Mouse (Mus musculus): Measurements from ENCODE around the gene Rps15. TPM values are rescaled to one million over a fixed set of nuclear protein-coding genes. Genes with fewer than 3 reads are reported as not detected.

Rps15 gene
- polyA plus RNA-seq, 1 experiment from 2014 or later = 668 TPM

DNA sequence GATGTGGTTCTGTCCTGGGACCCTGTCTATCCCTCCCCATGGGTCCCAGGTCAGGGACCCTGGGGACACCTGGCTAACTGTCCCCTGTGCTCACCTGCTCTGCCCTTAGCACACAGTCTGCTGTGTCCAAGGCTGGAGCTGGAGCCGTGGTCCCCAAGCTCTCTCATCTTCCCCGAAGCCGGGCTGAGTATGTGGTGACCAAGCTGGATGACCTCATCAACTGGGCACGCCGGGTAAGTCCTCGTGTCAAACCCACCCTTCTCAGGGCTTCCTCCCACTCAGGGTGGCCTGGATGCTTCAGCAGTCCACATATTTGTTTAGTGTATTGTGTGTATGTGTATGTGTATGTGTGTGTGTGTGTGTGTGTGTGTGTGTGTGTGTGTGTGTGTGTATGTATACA lies 38.7 kb upstream of the Rps15 start:
- H3K27ac ChIP-seq = no peak overlapping the region
- no peak overlapping the region for H3K4me3 ChIP-seq
- peaks cover 20% of the 10 kb centered on the region for H3K4me1 ChIP-seq
- no peaks in the 10 kb centered on the region for H3K27me3 ChIP-seq
- peaks cover 56% of the 10 kb centered on the region for H3K36me3 ChIP-seq
- ATAC-seq (ENCODE audit: low FRiP score) = no peak
- no peaks in the 10 kb centered on the region for H3K9me3 ChIP-seq (replicated peaks)
- no peak overlapping the region for H3K9ac ChIP-seq
- 91% methylated on average over 6 of the region's 6 CpGs for WGBS
- H3K4me2 ChIP-seq (replicated peaks) = no peak overlapping the region

GRCm38 (mm10) chr10:80254331-80255297 lies 37.6 kb upstream of the Rps15 start:
- Histone ChIP-seq H3K9me3 (replicated peaks) (no peaks in the 10 kb centered on the region), H3K4me1 (peaks cover 26% of the 10 kb centered on the region), H3K4me3 (no peak overlapping the region), H3K36me3 (peaks cover 60% of the 10 kb centered on the region), H3K9ac (no peak overlapping the region), H3K27me3 (no peaks in the 10 kb centered on the region), H3K27ac (no peak overlapping the region), H3K4me2 (replicated peaks) (no peak overlapping the region)
- ATAC-seq (ENCODE audit: low FRiP score) = no peak
- WGBS = 97% methylated on average over 26 of the region's 26 CpGs

GRCm38 (mm10) chr10:80255881-80256535 lies 36.2 kb upstream of the Rps15 start:
- Histone ChIP-seq H3K27ac (no peak overlapping the region), H3K4me3 (no peak overlapping the region), H3K4me1 (peaks cover 29% of the 10 kb centered on the region), H3K27me3 (no peaks in the 10 kb centered on the region), H3K9ac (0 out of 2 replicates have a peak overlapping the region, but pooled peaks have one; percentile 23), H3K4me2 (replicated peaks) (no peak overlapping the region), H3K9me3 (replicated peaks) (no peaks in the 10 kb centered on the region), H3K36me3 (peaks cover 60% of the 10 kb centered on the region)
- 91% methylated on average over 5 of the region's 5 CpGs for WGBS
- no peak for ATAC-seq (ENCODE audit: low FRiP score)

GRCm38 (mm10) chr10:80257936-80258335 lies 34.3 kb upstream of the Rps15 start:
- Histone ChIP-seq H3K4me2 (replicated peaks) (no peak overlapping the region), H3K27ac (no peak overlapping the region), H3K4me1 (peaks cover 41% of the 10 kb centered on the region), H3K4me3 (no peak overlapping the region), H3K27me3 (no peaks in the 10 kb centered on the region), H3K36me3 (peaks cover 56% of the 10 kb centered on the region), H3K9ac (no peak overlapping the region), H3K9me3 (replicated peaks) (no peaks in the 10 kb centered on the region)
- 87% methylated on average over 2 of the region's 2 CpGs for WGBS
- no peak for ATAC-seq (ENCODE audit: low FRiP score)

DNA sequence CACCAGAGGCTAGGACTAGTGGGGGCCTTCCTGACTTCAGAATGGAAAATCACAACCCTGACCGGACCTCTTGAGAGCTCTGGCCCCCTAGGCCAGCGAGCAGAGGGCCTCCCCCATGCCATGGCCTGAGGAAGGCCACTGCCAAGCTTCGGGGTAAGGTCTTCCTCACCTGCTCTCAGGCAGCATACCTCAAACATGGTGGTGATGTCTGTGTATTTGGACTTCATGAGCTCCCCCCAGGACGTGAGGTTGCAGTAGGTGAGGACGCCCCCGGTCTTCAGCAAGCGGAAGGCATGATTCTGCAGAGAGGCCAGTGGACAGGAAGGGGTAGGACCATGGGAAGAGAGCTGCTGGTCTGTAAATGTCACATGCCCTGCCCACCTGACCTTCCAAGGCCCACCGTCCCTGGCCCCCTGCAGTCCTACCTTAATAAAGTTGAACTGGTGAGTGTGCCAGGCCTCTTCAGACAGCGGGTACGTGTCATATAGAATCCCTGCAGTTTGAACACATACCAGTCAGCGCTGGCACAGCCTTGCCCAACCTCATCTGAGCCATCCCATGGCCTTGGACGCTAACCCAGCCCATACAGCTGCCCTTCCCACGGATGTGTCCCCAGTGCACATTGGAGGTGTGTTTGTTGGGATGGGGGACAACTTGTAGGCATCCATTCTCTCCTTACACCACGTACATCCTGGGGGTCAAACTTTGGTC lies 33.3 kb upstream of the Rps15 start:
- Histone ChIP-seq H3K9ac (0 out of 2 replicates have a peak overlapping the region, but pooled peaks have one; percentile 70), H3K9me3 (replicated peaks) (no peaks in the 10 kb centered on the region), H3K4me1 (peaks cover 41% of the 10 kb centered on the region), H3K36me3 (peaks cover 48% of the 10 kb centered on the region), H3K27me3 (no peaks in the 10 kb centered on the region), H3K27ac (no peak overlapping the region), H3K4me2 (replicated peaks) (peak overlapping the region; percentile 83; the same call in 1 of the 2 replicates), H3K4me3 (no peak overlapping the region)
- no peak for ATAC-seq (ENCODE audit: low FRiP score)
- 92% methylated on average over 14 of the region's 14 CpGs for WGBS

DNA sequence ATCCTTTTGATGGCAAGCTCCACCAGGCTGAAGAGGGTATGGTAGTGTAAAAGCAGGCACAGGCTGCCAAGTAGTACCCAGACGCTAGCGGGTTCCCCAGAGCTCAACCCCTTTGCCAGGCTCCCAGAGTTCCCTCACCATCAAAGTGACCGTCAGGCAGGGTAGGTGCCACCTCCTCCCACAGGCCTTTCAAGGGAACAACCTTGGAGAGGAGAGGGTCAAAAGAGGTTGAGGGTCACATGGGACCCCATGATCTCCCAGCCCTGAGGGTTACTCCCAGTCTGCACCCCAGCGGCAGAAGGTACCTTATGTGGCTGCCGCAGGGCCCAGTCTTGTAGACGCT lies 32.8 kb upstream of the Rps15 start:
- Histone ChIP-seq H3K9ac (peak overlapping the region; percentile 70; the same call in 1 of the 2 replicates), H3K4me3 (no peak overlapping the region), H3K36me3 (peaks cover 43% of the 10 kb centered on the region), H3K4me2 (replicated peaks) (peak overlapping the region; percentile 83), H3K27me3 (no peaks in the 10 kb centered on the region), H3K9me3 (replicated peaks) (no peaks in the 10 kb centered on the region), H3K27ac (peak overlapping the region; percentile 90), H3K4me1 (peaks cover 41% of the 10 kb centered on the region)
- WGBS = 83% methylated on average over 6 of the region's 6 CpGs
- no peak for ATAC-seq (ENCODE audit: low FRiP score)

DNA sequence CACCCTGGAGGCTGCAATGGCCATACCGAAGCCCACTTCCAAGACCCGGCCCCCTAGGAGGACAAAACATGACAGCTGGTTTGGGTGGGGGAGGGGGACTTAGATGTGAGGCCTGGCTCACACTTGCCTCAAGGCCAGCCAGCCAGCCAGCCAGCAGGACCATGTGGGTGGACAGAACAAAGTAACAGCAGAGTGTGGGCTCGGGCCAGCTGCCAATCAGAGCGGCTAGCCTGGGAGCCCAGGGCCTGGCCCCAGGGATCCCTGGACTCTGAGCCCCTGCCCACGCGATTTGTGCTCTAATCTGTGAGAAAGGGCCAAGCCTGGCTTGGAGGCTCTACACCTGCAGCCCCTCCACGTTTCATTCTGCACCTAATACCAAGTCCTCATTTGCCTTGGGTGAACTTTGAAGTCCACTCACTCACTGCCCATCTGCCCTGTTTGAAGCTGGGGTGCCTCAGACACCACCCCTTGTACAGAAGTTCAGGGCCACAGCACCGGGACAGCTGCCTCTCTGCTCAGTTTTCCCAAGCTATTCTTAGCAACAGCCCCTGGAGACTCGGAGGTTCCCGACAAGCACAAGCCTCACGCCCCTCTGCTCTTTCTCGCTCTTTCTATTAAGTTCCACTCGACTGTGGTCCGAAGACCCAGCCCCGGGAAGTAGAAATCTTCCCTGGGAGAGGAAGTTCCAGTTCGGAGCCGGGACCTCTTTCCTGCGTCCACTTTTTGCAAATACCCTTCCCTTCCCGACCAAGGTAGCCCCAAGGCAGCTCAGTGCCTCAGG lies 32.2 kb upstream of the Rps15 start:
- no peak for ATAC-seq (ENCODE audit: low FRiP score)
- peak overlapping the region; percentile 43 for H3K4me3 ChIP-seq
- H3K27ac ChIP-seq = peak overlapping the region; percentile 90
- peak overlapping the region; percentile 83 for H3K4me2 ChIP-seq (replicated peaks)
- H3K9ac ChIP-seq = peak overlapping the region; percentile 70
- WGBS = 3% methylated on average over 19 of the region's 19 CpGs
- peaks cover 41% of the 10 kb centered on the region for H3K4me1 ChIP-seq
- no peaks in the 10 kb centered on the region for H3K9me3 ChIP-seq (replicated peaks)
- H3K36me3 ChIP-seq = peaks cover 37% of the 10 kb centered on the region
- H3K27me3 ChIP-seq = no peaks in the 10 kb centered on the region

DNA sequence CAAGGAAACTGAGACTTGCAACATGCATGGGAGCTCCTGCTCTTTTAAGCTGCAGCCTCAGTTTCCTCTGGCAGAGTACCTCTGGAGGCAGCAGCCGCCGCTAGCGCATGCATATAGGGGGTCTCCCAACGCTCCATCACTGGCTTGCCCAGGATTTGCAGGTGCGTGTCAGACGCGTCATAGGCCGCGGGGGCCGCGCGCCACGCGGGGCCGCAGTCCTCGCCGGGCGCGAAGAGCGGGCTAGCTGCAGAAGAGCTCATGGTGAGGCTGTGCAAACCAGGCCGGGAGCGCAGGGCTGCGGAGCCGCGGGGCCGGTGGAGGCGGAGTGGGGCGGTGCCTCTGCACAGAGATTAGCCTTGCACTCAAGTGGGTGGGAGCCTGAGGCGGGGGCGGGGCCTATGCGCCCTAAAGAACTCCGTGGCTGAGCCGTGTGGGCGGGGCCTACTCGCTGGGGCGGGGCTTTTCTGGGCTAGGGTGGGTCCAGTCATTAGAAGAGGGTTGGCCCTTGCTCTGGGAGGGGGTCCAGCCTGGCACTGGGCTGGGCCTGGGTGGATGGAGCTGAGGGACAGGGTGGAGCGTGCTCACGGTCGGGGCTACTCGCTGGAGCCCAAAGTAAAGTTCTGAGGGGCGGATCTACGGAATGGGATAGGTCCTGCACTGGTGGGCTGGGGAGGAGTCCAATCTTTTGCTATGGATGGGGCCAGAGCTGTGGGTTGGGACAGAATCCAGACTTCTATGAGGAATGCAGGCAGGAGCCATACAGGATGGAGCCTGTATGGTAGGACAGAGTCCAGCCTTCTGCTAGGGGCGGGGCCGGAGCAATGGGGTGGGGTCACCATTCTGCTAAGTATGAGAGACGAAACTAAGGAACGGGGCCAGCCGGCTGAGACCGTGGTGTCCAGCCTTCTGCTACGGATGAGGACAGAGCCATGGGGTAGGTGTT lies 31.3 kb upstream of the Rps15 start, which contains the start of the genes Gamt and Dazap1:
Gene Gamt (minus strand): TSS at position 371 of the 943 bp plus-strand sequence.
Gene Dazap1 (plus strand): TSS at position 845 of the 943 bp plus-strand sequence.
- Histone ChIP-seq H3K4me1 (peaks cover 43% of the 10 kb centered on the region), H3K27ac (peak within 1 kb of the TSS; percentile 90), H3K4me3 (peak within 1 kb of the TSS; percentile 43), H3K27me3 (no peaks in the 10 kb centered on the region), H3K4me2 (replicated peaks) (peak within 1 kb of the TSS; percentile 83), H3K9me3 (replicated peaks) (no peaks in the 10 kb centered on the region), H3K36me3 (peaks cover 28% of the 10 kb centered on the region), H3K9ac (peak within 1 kb of the TSS; percentile 70)
- peak; percentile 80 for ATAC-seq (ENCODE audit: low FRiP score)
- under 1% methylated on average over 49 of the region's 49 CpGs for WGBS

- Histone ChIP-seq H3K27me3 (no peaks in the 10 kb centered on the region), H3K9ac (peak overlapping the region; percentile 70), H3K4me2 (replicated peaks) (peak overlapping the region; percentile 83), H3K4me3 (peak overlapping the region; percentile 43), H3K36me3 (peaks cover 21% of the 10 kb centered on the region), H3K9me3 (replicated peaks) (no peaks in the 10 kb centered on the region), H3K4me1 (peaks cover 46% of the 10 kb centered on the region), H3K27ac (peak overlapping the region; percentile 90)
- peak; percentile 51 for ATAC-seq (ENCODE audit: low FRiP score)
- WGBS = under 1% methylated on average over 14 of the region's 14 CpGs
Measured at GRCm38 (mm10) chr10:80261585-80261968, 30.7 kb upstream of the Rps15 start.

GRCm38 (mm10) chr10:80262169-80262568 lies 30.1 kb upstream of the Rps15 start:
- peak overlapping the region; percentile 90; the same call in 1 of the 2 replicates for H3K27ac ChIP-seq
- no peak for ATAC-seq (ENCODE audit: low FRiP score)
- peaks cover 16% of the 10 kb centered on the region for H3K36me3 ChIP-seq
- no peaks in the 10 kb centered on the region for H3K27me3 ChIP-seq
- peaks cover 51% of the 10 kb centered on the region for H3K4me1 ChIP-seq
- 73% methylated on average over 12 of the region's 12 CpGs for WGBS
- H3K9me3 ChIP-seq (replicated peaks) = no peaks in the 10 kb centered on the region
- H3K4me2 ChIP-seq (replicated peaks) = peak overlapping the region; percentile 83; the same call in 1 of the 2 replicates
- H3K9ac ChIP-seq = no peak overlapping the region
- H3K4me3 ChIP-seq = no peak overlapping the region

Data from hindbrain, embryonic 12.5 days (tissue).